In genomic region chr17:34117421-34118112, GRCm38 (mm10) we compare ENCODE assay signal across 8 mouse cellular contexts. TPM values are rescaled to one million over a fixed set of nuclear protein-coding genes. Genes with fewer than 3 reads are reported as not detected.
A peak's percentile ranks its signal among the peaks of the same experiment; 100 is the strongest.
DNase-seq lines count a peak whose midpoint lies in the region; ATAC-seq and TF ChIP-seq lines count a peak whose summit lies in the region.

No protein-coding gene starts in this region.

- 2% methylated on average over 5 of the region's 5 CpGs for WGBS in limb, embryonic 12.5 days
- 0% methylated on average over 5 of the region's 5 CpGs for WGBS in stomach, postnatal 0 days

- peaks cover 18% of the 10 kb centered on the region for H3K36me3 ChIP-seq in testis, adult 2 months (ENCODE audit: control insufficient read depth, insufficient read depth, low read length)
- peaks cover 55% of the 10 kb centered on the region for H3K36me3 ChIP-seq in limb, embryonic 12.5 days
- peaks cover 42% of the 10 kb centered on the region for H3K36me3 ChIP-seq in stomach, postnatal 0 days (ENCODE audit: control insufficient read depth, insufficient read depth, low read length)

- no peak for TF ChIP-seq POLR2A in testis, adult 2 months (IDR thresholded peaks at IDR 0.05; ENCODE audit: control insufficient read depth, low read depth, low read length)

- H3K27me3 ChIP-seq in testis, adult 2 months (ENCODE audit: control insufficient read depth, insufficient read depth, low read length) = no peaks in the 10 kb centered on the region
- no peaks in the 10 kb centered on the region for H3K27me3 ChIP-seq in limb, embryonic 12.5 days
- H3K27me3 ChIP-seq in stomach, postnatal 0 days (ENCODE audit: control insufficient read depth, insufficient read depth, low read length) = no peaks in the 10 kb centered on the region

- H3K27ac ChIP-seq in testis, adult 2 months (ENCODE audit: control insufficient read depth, insufficient read depth, low read depth, low read length) = peak overlapping the region; percentile 95
- H3K27ac ChIP-seq in limb, embryonic 12.5 days = peak overlapping the region; percentile 100; the same call in 1 of the 2 replicates
- no peak overlapping the region for H3K27ac ChIP-seq in stomach, postnatal 0 days (replicated peaks)

- TF ChIP-seq EP300 in stomach, postnatal 0 days (optimal IDR thresholded peaks at IDR 0.05) = no peak

- peak overlapping the region; percentile 99 for H3K9ac ChIP-seq in limb, embryonic 12.5 days (replicated peaks)
- H3K9ac ChIP-seq in stomach, postnatal 0 days (ENCODE audit: low read length) = peak overlapping the region; percentile 83

- no peaks in the 10 kb centered on the region for H3K9me3 ChIP-seq in limb, embryonic 12.5 days
- no peaks in the 10 kb centered on the region for H3K9me3 ChIP-seq in stomach, postnatal 0 days (ENCODE audit: control insufficient read depth, low read length)

- no peak for TF ChIP-seq CTCF in testis, adult 2 months (IDR thresholded peaks at IDR 0.05; ENCODE audit: control insufficient read depth, insufficient read depth, insufficient replicate concordance, low read depth, low read length)
- no peak for TF ChIP-seq CTCF in stomach, postnatal 0 days (IDR thresholded peaks at IDR 0.05; ENCODE audit: low read depth)

- peak overlapping the region; percentile 96 for H3K4me3 ChIP-seq in testis, adult 2 months (ENCODE audit: control insufficient read depth, low read depth, low read length)
- peak overlapping the region; percentile 99 for H3K4me3 ChIP-seq in limb, embryonic 12.5 days (replicated peaks)
- H3K4me3 ChIP-seq in stomach, postnatal 0 days (ENCODE audit: low read depth, low read length) = peak overlapping the region; percentile 94

- peak overlapping the region; percentile 74 for H3K4me2 ChIP-seq in limb, embryonic 12.5 days
- peak overlapping the region; percentile 84 for H3K4me2 ChIP-seq in stomach, postnatal 0 days (replicated peaks; ENCODE audit: low read depth)

- no peak for ATAC-seq in limb, embryonic 12.5 days (ENCODE audit: insufficient number of reproducible peaks, insufficient read depth, low FRiP score, low TSS enrichment, low read depth)
- ATAC-seq in stomach, postnatal 0 days (ENCODE audit: low FRiP score, low TSS enrichment) = no peak

- peak; percentile 5 for DNase-seq in cerebellum, adult 8-10 months
- no peak for DNase-seq in cerebellum, postnatal 4 days (ENCODE audit: low spot score in 2 of 2)
- no peak for DNase-seq in testis, postnatal 14 days (ENCODE audit: low spot score)
- no peak for DNase-seq in stomach, postnatal 0 days (ENCODE audit: low spot score)
- no peak for DNase-seq in cerebellum, postnatal 10 days
- DNase-seq in adrenal gland, adult 2 months = no peak

- peaks cover 11% of the 10 kb centered on the region for H3K4me1 ChIP-seq in testis, adult 2 months (ENCODE audit: control insufficient read depth, insufficient read depth, low read length)
- peaks cover 30% of the 10 kb centered on the region for H3K4me1 ChIP-seq in limb, embryonic 12.5 days (replicated peaks)
- no peaks in the 10 kb centered on the region for H3K4me1 ChIP-seq in stomach, postnatal 0 days (replicated peaks; ENCODE audit: control insufficient read depth, insufficient read depth)

RNA-seq across cellular contexts. Expression of gene H2-DMa, which starts 1.8 kb away (rescaled TPM):
- 33.8 and 40.7 TPM in 2 replicates for polyA plus RNA-seq in testis, adult 2 months (2012; rRNA removed)
- polyA plus RNA-seq in limb, embryonic 12.5 days (2016; fragmentation: Nextera tagmentation; extraction: Ambion mirVana) = 11.1 and 13.2 TPM in 2 replicates
- polyA plus RNA-seq in stomach, postnatal 0 days (2015; fragmentation: Nextera tagmentation; extraction: Ambion mirVana) = 9.1 and 9.5 TPM in 2 replicates
- 10 to 100 TPM; 14.4 to 18.9 TPM for total RNA-seq in adrenal gland, adult 2 months (2021)
- 24.2 and 27.4 TPM in 2 replicates for polyA plus RNA-seq in adrenal gland, adult 2 months (2012; rRNA removed)

RNA-seq across cellular contexts. Expression of gene Brd2, which starts 4.9 kb away (rescaled TPM):
- polyA plus RNA-seq in testis, adult 2 months (2012; rRNA removed) = 164 and 178 TPM in 2 replicates
- polyA plus RNA-seq in limb, embryonic 12.5 days (2016; fragmentation: Nextera tagmentation; extraction: Ambion mirVana) = 129 and 134 TPM in 2 replicates
- polyA plus RNA-seq in stomach, postnatal 0 days (2015; fragmentation: Nextera tagmentation; extraction: Ambion mirVana) = 45.0 and 48.1 TPM in 2 replicates
- total RNA-seq in adrenal gland, adult 2 months (2021) = 100 to 1,000 TPM; 173 to 286 TPM
- polyA plus RNA-seq in adrenal gland, adult 2 months (2012; rRNA removed) = 103 and 104 TPM in 2 replicates

RNA-seq across cellular contexts. Expression of gene H2-Oa, which starts 25.4 kb away (rescaled TPM):
- polyA plus RNA-seq in testis, adult 2 months (2012; rRNA removed) = 0.10 and 0.22 TPM in 2 replicates
- 0.71 and 0.86 TPM in 2 replicates for polyA plus RNA-seq in limb, embryonic 12.5 days (2016; fragmentation: Nextera tagmentation; extraction: Ambion mirVana)
- 0.25 and 0.29 TPM in 2 replicates for polyA plus RNA-seq in stomach, postnatal 0 days (2015; fragmentation: Nextera tagmentation; extraction: Ambion mirVana)
- under 1 TPM in 1 of 2 experiments, not detected in 1; 0.62 TPM for total RNA-seq in adrenal gland, adult 2 months (2021)
- polyA plus RNA-seq in adrenal gland, adult 2 months (2012; rRNA removed) = 1.9 TPM in 2 replicates

RNA-seq across cellular contexts. Expression of gene H2-DMb2, which starts 25.5 kb away (rescaled TPM):
- polyA plus RNA-seq in testis, adult 2 months (2012; rRNA removed) = 0.27 and 0.41 TPM in 2 replicates
- 0.30 and 0.32 TPM in 2 replicates for polyA plus RNA-seq in limb, embryonic 12.5 days (2016; fragmentation: Nextera tagmentation; extraction: Ambion mirVana)
- polyA plus RNA-seq in stomach, postnatal 0 days (2015; fragmentation: Nextera tagmentation; extraction: Ambion mirVana) = 0.45 and 0.53 TPM in 2 replicates
- total RNA-seq in adrenal gland, adult 2 months (2021) = 1 to 10 TPM; 2.0 to 3.4 TPM
- 1.3 and 2.3 TPM in 2 replicates for polyA plus RNA-seq in adrenal gland, adult 2 months (2012; rRNA removed)

RNA-seq across cellular contexts. Expression of gene H2-DMb1, which starts 35.3 kb away (rescaled TPM):
- 8.0 and 9.5 TPM in 2 replicates for polyA plus RNA-seq in testis, adult 2 months (2012; rRNA removed)
- 1.2 and 1.3 TPM in 2 replicates for polyA plus RNA-seq in limb, embryonic 12.5 days (2016; fragmentation: Nextera tagmentation; extraction: Ambion mirVana)
- 2.1 and 2.6 TPM in 2 replicates for polyA plus RNA-seq in stomach, postnatal 0 days (2015; fragmentation: Nextera tagmentation; extraction: Ambion mirVana)
- total RNA-seq in adrenal gland, adult 2 months (2021) = 10 to 100 TPM in 1 of 2 experiments, 1 to 10 TPM in 1; 6.4 to 12.3 TPM
- polyA plus RNA-seq in adrenal gland, adult 2 months (2012; rRNA removed) = 32.6 and 33.3 TPM in 2 replicates
